Mouse (Mus musculus): ENCODE results near the gene Brwd1.
"Not testable (repeated sequence)": the region's sequence is repeated elsewhere in the genome, so short reads cannot be mapped to it uniquely, and the experiment has no call there.

Brwd1 gene

DNA sequence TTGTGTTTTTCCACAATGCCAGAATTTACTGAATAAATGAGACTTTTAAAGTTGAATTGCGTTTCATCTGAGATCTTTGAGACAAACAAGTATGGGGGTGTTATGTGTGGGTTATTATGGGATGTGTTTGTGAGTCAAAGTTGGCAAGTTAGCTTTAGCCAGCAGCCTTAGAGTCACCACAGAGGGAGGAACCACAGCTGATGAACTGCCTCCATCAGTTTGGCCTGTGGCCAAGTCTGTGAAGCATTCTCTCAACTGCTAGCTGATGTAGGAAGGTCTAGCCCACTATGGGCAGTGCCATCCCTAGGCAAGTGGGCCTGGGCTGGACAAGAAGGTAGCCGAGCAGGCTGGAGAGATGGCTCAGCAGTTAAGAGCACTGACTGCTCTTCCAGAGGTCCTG lies 111.5 kb downstream of the Brwd1 start:
- DNase-seq = no peak

DNA sequence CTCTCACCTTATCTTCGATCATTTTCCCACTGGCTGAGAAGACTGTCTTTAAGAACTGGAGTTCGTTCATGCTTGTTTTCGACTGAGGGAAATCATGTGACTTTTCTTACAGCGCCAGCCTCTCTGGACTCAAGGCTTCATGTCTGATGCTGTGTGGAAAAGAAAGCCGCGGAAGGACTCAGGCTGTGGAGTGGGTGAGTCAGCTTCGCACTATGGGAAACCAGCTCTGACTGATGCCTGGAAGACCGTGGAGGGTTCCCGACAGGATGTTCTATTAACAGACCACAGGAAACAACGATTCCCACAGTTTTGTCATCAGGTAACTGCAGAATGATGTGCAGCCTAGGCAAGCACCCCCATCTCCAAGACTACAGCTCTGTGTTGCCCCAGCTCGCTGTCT lies 114.9 kb downstream of the Brwd1 start:
- DNase-seq = no peak

DNA sequence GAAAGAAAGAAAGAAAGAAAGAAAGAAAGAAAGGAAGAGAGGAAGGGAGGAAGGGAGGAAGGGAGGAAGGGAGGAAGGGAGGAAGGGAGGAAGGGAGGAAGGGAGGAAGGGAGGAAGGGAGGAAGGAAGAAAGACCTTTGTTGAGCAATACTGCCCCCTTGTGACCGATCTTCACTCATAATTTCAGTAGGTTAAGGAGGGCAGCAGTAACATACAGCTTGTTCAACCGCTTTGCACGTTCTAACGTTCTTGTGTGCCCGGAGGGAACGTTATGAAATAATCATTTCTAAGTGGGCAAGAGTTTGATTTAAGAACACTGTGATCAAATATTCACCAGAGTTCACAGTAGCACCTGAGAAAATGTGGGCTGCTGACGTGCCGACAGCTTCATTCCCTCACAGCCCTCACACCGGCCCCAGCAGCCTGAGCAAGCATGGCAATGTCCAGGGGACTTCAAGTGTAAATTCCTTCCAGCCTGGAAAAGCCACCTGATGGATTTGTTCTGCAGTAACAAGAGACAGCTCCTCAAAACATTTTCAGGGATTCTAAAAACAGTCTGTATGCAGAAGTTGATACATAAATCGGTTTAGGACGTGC lies 117.8 kb downstream of the Brwd1 start:
- peak; percentile 41 to 65 for DNase-seq

DNA sequence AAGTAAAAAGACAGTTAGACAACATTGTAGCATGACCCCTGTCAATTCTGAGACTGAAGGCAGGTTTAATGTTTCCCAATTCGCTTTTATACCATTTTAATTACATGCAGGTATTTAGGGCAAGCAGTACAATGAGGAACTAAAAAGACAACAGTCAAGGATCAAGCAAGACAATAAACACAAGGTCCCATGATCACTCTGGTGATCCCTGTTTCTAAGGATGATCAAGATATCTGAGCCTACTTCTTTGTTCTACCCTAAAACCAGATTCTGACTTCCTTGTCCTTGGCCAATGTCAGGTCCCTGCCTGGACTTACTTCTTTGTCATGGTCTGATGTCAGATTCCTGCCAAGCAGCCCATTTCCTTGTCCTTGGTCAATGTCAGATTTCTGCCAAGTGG lies 120.8 kb downstream of the Brwd1 start:
- not testable (repeated sequence) for DNase-seq

DNA sequence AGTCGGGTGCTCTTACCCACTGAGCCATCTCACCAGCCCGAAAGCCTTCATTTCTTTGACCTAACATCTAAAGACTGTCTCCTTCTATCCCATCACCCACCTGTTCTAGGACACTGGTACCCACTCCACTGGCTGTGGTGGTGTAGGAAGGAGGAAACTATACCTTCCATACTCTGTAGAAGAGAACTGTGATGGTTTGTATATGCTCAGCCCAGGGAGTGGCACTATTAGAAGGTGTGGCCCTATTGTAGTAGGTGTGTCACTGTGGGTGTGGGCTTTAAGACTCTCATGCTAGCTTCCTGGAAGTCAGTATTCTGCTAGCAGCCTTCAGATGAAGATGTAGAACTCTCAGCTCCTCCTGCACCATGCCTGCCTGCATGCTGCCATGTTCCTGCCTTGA lies 121.6 kb downstream of the Brwd1 start:
- not testable (repeated sequence) for DNase-seq

DNA sequence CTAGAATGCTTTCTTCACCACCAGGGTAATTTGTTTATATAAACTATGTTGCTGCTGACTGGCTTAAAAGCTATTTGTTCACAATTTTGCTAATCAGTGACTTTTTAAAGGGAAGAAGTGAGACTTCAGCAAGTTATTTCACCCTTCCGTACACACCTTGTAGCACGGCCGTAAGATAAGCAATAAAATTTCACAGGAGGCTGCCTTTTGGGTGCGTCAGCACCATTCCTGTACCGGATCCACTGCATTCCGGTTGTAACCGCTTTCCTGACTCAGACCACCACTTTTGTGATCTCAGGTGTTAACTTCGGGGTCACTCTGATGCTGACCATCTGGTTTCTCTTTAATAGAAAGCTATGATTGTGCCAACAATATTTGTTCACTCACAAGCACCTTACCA lies 124.2 kb downstream of the Brwd1 start:
- DNase-seq = no peak

DNA sequence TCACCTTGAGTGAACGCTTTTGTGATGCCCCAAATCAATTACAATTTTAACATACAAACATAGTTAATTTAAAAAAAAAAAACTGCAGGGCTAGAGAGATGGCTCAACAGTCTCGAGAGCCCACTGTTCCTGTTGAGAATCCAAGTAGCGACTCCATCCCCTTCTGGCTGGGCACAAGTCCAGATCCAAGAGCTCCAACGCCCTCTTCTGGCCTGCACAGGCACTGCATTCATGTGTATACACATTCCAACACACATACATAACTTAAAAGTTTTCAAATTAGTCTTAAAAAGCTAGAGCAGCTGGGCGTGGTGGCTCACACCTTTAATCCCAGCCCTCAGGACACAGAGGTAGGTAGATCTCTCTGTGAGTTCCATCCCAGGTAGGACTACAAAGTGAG lies 125.7 kb downstream of the Brwd1 start:
- peak in 1 of 2 experiments; percentile 16 for DNase-seq

DNA sequence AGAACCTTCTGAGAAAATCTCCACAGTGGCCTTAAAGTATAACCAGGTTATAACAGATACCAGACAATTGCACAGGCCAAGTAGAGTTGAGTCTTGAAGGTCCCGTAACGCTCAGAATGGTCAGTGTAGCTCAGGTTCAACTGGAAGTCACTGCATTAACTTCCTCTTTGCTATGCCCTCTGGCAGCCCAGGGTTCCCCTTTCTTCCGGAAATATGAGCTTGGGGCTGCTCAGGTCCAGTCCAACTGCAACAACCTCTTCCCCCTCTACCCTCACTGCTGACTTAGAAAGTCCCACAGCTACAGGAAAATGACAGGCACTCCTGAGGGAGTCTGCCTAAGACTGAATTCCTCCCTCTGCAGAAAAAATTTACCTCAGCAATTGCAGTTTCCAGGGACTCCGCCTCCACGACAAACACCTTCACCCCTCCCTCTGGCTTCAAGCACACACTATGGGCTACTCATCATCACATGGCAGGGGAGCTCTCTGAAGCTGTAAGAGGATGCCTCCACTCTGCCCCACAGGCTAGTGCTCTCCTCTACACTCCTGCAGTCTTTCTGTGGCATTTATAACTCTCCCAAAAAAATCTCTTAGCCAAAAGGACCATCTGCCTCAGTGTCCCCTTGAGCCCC lies 126.5 kb downstream of the Brwd1 start:
- DNase-seq = no peak

DNA sequence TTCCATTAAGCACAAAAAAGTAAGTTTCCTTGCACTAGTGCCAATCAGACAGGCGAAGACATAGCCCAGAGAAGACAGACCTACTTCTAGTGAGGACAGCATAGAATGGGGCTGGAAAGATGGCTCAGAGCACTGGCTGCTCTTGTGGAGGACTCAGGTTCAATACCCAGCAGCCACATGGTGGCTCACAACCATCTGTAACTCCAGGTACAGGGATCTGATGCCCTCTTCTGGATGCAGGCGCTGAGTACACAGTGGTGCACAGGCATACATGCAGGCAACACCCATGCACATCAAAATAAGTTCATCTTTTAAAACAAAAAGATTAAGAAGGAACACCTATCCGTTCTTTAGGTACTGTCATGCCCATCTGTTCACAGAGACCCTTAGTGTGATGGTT lies 128.0 kb downstream of the Brwd1 start:
- DNase-seq = no peak

DNA sequence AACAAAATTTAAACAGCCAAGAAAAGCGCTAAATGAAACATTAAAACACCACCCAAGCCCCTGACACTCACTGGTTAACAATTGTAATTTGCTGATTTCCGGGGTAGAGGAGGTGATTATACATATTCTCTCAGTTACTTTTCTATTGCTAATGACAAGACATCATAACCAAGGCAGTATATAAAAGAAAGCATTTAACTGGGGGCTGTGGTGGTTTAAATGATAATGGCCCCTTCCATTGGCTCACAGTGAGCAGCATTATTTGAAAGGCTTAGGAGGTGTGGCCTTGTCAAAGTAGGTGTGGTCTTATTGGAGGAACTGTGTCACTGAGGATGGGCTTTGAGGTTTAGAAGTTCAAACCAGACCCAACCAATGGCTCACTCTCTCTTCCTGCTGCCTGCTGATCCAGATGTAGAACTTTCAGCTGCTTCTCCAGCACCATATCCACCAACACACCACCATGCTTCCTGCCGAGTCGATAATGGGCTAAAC lies 129.1 kb downstream of the Brwd1 start:
- DNase-seq = no peak

DNA sequence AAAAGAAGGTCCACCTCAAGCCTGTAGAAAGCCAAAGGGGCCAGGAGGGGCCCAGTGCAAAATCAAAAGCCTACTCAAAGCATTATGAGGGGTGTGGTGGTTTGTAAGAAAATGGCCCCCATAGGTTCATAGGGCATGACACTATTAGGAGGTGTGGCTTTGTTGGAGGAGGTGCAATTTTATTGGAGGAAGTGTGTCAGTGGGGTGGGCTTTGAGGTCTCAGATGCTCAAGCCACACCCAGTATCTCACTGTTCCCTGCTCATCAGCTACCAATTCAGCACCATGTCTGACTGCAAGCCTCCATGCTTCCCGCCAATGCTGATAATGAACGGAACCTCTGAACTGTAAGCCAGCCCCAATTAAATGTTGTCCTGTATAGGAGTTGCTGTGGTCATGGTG lies 130.9 kb downstream of the Brwd1 start:
- DNase-seq = no peak

DNA sequence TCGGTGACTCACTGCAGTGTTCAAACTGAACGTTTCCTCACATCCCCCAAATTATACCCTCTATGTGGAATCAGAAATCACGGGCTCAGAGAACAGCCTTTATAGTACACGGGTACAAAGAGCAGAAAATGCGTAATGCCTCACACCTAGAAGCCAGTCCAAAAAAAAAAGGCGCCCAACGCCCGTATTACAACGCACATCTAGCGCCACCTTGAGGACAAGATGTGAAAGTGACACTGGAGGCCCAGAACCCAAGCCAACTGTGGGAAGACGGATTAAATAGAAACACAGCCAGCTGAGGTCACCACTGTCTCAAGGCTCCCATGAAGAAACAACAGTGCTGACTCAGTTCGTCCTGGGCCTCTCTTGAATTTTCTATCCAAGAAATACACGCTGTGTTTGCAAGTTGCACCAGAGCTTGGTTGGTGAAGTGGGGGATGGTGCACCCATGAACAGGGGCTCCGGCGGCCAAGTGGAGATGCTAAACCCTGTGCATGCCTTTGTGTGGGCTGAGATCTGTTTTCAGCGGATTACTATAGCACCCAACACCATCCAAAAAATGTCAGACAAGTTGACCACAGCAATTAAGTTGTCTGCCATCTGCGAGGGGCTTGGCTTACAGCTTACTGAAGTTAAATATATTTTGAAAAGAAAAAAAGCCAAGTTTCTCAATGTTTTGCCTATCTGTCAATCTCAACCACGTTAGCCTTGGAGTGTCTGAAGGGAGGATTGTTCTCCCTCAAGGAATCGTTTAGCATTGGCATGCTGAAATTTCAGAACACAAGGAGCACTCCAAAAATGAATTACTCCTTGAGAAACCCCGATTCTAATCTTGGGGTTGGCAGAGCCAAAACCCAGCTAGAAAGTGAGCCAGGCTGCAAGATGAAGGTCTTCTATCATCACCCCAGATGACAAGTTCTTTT lies 136.7 kb downstream of the Brwd1 start:
- peak; percentile 71 to 75 for DNase-seq

DNA sequence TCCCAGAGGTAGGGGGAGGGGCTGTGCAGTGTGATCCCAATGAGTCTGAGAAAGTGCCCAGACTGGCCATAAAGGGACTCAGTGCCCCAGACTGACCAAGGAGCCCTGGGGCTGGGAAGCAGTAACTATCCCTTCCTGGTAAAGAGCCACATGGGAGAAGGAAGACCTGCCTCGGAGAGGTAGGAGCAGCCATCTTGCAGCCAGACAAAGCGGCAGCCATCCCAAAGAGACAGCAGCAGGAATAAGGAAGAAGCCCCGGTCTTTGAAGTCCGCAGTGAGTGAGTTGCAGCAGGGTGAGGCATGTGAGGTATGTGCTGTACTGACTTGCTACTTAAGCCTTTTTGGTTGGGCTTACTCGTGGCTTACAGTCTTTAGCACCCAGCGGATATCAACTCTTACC lies 139.1 kb downstream of the Brwd1 start:
- no peak for DNase-seq
